Mouse (Mus musculus): ENCODE results near the gene Plekhs1.

DNA sequence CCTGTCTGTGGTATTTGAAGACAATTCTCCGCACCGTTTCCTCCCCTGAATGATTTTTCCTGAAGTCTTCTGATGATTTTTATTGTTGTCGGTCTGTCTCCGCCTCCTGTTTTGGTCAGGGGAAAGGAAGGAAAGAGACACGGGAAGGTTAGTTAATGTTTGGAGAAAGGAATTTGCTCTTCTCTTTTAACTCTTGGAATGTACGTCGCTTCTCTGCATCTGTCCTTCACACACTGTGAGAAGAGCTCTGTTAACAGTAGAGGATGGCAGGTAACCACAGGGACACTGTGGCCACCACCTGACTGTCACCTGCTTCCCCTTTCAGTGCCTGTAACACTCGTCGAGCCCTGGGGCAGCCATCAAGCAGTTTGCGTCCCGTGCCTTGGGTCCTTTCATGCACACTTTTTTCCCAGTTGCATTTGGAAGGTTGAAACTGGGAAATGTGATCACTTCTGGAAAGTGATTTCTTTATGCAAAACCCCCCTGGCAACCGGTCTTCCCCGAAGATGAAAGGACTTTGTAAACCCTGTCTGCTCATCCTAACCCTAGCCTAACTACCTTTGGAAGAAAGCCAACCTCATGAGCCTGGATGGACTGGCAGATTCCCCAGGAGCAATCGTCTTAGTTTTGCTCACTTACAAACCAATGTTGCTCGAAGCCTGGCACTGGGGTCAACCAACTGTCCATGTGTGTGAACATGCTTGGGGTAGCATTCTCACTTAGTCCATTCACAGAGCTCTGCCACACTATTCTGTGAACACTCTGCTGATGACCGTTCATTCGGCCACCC, 36.6 kb upstream of the Plekhs1 start:
- TF ChIP-seq POLR2A (IDR thresholded peaks at IDR 0.05; ENCODE audit: borderline replicate concordance, control insufficient read depth, low read depth, low read length): no peak
- TF ChIP-seq CTCF (IDR thresholded peaks at IDR 0.05; ENCODE audit: control insufficient read depth, insufficient read depth, low read length): no peak
